Mouse (Mus musculus) Patski (cell line): ENCODE measurements at regions not wholly inside any gene's neighbourhood (a gene's known extent, or its start where the extent isn't known, plus 50 kb on each side); places are given as distances from the start of the nearest gene placed in this dataset.

ENCODE experiments used
- ATAC-seq: fragments of 100-300 bp; one replicate; pipeline ENCODE4 v1.8.0; 2021
- CTCF ChIA-PET: fragments of 350-600 bp; sonication (Branson Sonifier 250); formaldehyde crosslinking; loops from one replicate; lab custom pipeline; 2022; ENCODE audit warnings: inconsistent platforms; lab: Charles Lee
- POLR2A ChIA-PET: fragments of 350-600 bp; sonication (Branson Sonifier 250); formaldehyde crosslinking; loops from one replicate; lab custom pipeline; 2022; ENCODE audit warnings: antibody characterized with exemption, inconsistent platforms; lab: Charles Lee
- DNase-seq: peaks from one replicate; pipeline ENCODE4 v3.0.0-alpha.2; 2011; ENCODE audit warnings: low read depth, low spot score
- H3K27me3 ChIP-seq: fragments of 371-371 bp; one replicate; pipeline ENCODE4 v1.5.1; 2021
- CTCF ChIP-seq: fragments of 100-300 bp; IDR thresholded peaks from one replicate; pipeline ENCODE4 v1.5.1; 2021
- in situ Hi-C: fragments of 300-500 bp; cut with MboI; formaldehyde crosslinking; loops from 3 replicates; pipeline ENCODE4 v1.11.1; 2018; ENCODE audit warnings: low pct_unique_long_range_greater_than_20kb, mixed read lengths

- ATAC-seq (no peak), DNase-seq (no peak)
- ChIA-PET POLR2A (no interaction called here), CTCF (interaction anchor here (1.2 kb wide), 1 partner anchor 18 kb away, joined by 3 read pairs; no protein-coding TSS in a partner anchor)
- no peaks in the 10 kb centered on the region for H3K27me3 ChIP-seq
- in situ Hi-C loops = no loop called here
- TF ChIP-seq CTCF = no peak
Observed at GRCm38 (mm10) chr17:64531150-64531549, 69.4 kb upstream of the Man2a1 start.

DNA sequence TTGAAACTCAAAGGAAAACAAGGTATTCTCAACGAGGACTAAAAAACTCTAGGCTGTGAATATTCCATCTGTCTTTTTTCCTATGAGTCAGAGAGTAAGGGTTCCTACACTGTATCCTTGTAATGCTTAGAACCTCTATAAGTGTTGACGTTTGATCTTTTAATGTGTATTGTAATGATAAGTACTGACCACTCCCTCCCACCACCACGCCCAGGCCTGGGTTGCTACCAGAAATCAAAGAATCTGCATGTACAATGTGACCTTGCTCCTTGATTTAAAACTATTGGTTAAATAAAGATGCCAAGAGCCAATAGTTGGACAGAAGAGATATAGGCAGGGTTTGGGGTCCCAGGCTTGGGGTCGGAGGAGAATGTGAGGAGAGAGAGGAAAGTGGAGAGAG lies 66.2 kb upstream of the Man2a1 start:
- ChIA-PET POLR2A (no interaction called here), CTCF (no interaction called here)
- H3K27me3 ChIP-seq = no peaks in the 10 kb centered on the region
- no peak for TF ChIP-seq CTCF
- DNase-seq (no peak), ATAC-seq (no peak)
- in situ Hi-C loops = no loop called here

- in situ Hi-C loops = no loop called here
- ChIA-PET CTCF (interaction anchor here (0.9 kb wide), 1 partner anchor 30 kb away, joined by 3 read pairs; no protein-coding TSS in a partner anchor), POLR2A (no interaction called here)
- no peak for TF ChIP-seq CTCF
- DNase-seq (no peak), ATAC-seq (no peak)
- peaks cover 6% of the 10 kb centered on the region for H3K27me3 ChIP-seq
Observed at GRCm38 (mm10) chr17:64538520-64538953, 62.0 kb upstream of the Man2a1 start.

DNA sequence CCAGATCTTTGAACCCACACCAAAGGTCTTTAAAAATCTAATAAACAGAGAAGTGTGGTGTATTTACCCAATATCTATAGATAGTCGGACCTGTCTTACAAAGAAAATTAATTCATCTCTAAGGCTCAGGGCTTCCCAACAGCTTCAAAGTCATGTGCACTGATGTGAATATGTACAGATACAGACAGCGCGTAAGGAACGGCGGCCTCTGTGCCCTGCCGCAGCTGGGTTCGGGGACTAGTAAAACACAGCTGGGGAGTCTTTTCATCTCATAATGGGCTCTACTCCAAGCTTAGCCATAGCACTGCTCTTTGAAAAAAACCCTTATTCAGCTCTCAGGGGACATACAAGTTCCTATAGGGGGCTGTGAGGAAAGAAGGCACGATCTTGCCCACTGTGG lies 60.1 kb upstream of the Man2a1 start:
- DNase-seq (no peak), ATAC-seq (no peak)
- peaks cover 6% of the 10 kb centered on the region for H3K27me3 ChIP-seq
- ChIA-PET POLR2A (no interaction called here), CTCF (interaction anchor here (0.9 kb wide), 1 partner anchor 10 kb away, joined by 3 read pairs; no protein-coding TSS in a partner anchor)
- in situ Hi-C loops = no loop called here
- no peak for TF ChIP-seq CTCF

- CTCF ChIA-PET = interaction anchor here (0.9 to 1.3 kb wide), 2 partner anchors 17 to 26 kb away, joined by 3 read pairs; no protein-coding TSS in a partner anchor
- DNase-seq (no peak), ATAC-seq (no peak)
- in situ Hi-C loops = no loop called here
- no peak for TF ChIP-seq CTCF
- peaks cover 19% of the 10 kb centered on the region for H3K27me3 ChIP-seq
- POLR2A ChIA-PET = no interaction called here
Observed at GRCm38 (mm10) chr17:64548536-64548935, 52.0 kb upstream of the Man2a1 start.

DNA sequence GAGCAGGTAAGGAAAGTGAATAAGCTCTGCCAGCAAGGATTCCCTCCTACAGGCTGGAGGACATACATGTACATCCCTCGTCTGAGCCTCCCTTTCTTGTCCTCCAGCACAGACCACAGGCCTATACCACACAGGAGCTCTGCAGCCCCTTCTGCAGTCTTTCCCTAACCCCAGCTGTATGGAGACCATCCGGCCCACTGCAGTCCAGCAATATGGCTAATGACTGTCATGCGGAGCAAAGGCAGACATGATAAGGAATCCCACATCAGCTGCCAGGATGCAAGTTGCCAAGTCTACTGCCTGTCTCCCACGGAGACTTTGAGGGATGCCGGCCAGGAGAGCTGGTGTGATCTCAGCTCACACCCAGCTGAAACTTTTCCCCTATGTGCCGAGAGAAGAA lies 50.5 kb upstream of the Man2a1 start:
- CTCF ChIA-PET = no interaction called here
- no peak for DNase-seq
- H3K27me3 ChIP-seq = peaks cover 19% of the 10 kb centered on the region
- TF ChIP-seq CTCF = no peak
- no peak for ATAC-seq
- in situ Hi-C loops = no loop called here
- POLR2A ChIA-PET = no interaction called here
